Mouse (Mus musculus): ENCODE data around the gene Maff. TPM values are rescaled to one million over a fixed set of nuclear protein-coding genes. Genes with fewer than 3 reads are reported as not detected.

Maff gene
- total RNA-seq, 2 experiments from 2014 or later = 1.7 to 2.0 TPM

GRCm38 (mm10) chr15:79329346-79329978, 17.0 kb upstream of the Maff start:
- no peak for DNase-seq (ENCODE audit: low spot score in 2 of 2)

GRCm38 (mm10) chr15:79329979-79330363, 16.4 kb upstream of the Maff start:
- no peak for DNase-seq (ENCODE audit: low spot score in 2 of 2)

GRCm38 (mm10) chr15:79330521-79330920, 15.9 kb upstream of the Maff start:
- no peak for DNase-seq (ENCODE audit: low spot score in 2 of 2)

- DNase-seq (ENCODE audit: low spot score in 2 of 2) = no peak
Observed at GRCm38 (mm10) chr15:79333409-79333808, 13.0 kb upstream of the Maff start.

- no peak for DNase-seq (ENCODE audit: low spot score in 2 of 2)
Observed at GRCm38 (mm10) chr15:79335061-79335655, 11.3 kb upstream of the Maff start.

- no peak for DNase-seq (ENCODE audit: low spot score in 2 of 2)
Observed at GRCm38 (mm10) chr15:79338978-79339377, 7.4 kb upstream of the Maff start.

GRCm38 (mm10) chr15:79342641-79343337, 3.6 kb upstream of the Maff start:
- DNase-seq (ENCODE audit: low spot score in 2 of 2) = no peak

GRCm38 (mm10) chr15:79344627-79345026, 1.8 kb upstream of the Maff start:
- DNase-seq (ENCODE audit: low spot score in 2 of 2) = no peak

- DNase-seq (ENCODE audit: low spot score in 2 of 2) = peak; percentile 92 to 93
Observed at GRCm38 (mm10) chr15:79347165-79347844, 884 bp downstream of the Maff start.

- peak in 1 of 2 experiments; percentile 44 for DNase-seq (ENCODE audit: low spot score in 2 of 2)
Observed at GRCm38 (mm10) chr15:79347845-79348506, 1.6 kb downstream of the Maff start.

- no peak for DNase-seq (ENCODE audit: low spot score in 2 of 2)
Observed at GRCm38 (mm10) chr15:79348651-79349050, 2.2 kb downstream of the Maff start.

- DNase-seq (ENCODE audit: low spot score in 2 of 2) = no peak
Observed at GRCm38 (mm10) chr15:79350866-79351265, 4.4 kb downstream of the Maff start.

GRCm38 (mm10) chr15:79351331-79351767, 4.9 kb downstream of the Maff start:
- DNase-seq (ENCODE audit: low spot score in 2 of 2) = no peak

GRCm38 (mm10) chr15:79352479-79352878, 6.1 kb downstream of the Maff start:
- no peak for DNase-seq (ENCODE audit: low spot score in 2 of 2)

GRCm38 (mm10) chr15:79353690-79354305, 7.4 kb downstream of the Maff start:
- DNase-seq (ENCODE audit: low spot score in 2 of 2) = no peak

- DNase-seq (ENCODE audit: low spot score in 2 of 2) = no peak
Observed at GRCm38 (mm10) chr15:79354619-79355018, 8.2 kb downstream of the Maff start.

GRCm38 (mm10) chr15:79356481-79356880, 10.1 kb downstream of the Maff start:
- DNase-seq (ENCODE audit: low spot score in 2 of 2) = no peak

GRCm38 (mm10) chr15:79357036-79357911, 10.9 kb downstream of the Maff start:
- DNase-seq (ENCODE audit: low spot score in 2 of 2) = peak; percentile 51 to 69

- no peak for DNase-seq (ENCODE audit: low spot score in 2 of 2)
Observed at GRCm38 (mm10) chr15:79357974-79358690, 11.7 kb downstream of the Maff start.
